Mouse (Mus musculus): Measurements from ENCODE around the gene Ece2. TPM values are rescaled to one million over a fixed set of nuclear protein-coding genes. Genes with fewer than 3 reads are reported as not detected.

Ece2 gene
- not detected in 2 replicates for polyA plus RNA-seq (2012; ENCODE audit: low replicate concordance)

DNA sequence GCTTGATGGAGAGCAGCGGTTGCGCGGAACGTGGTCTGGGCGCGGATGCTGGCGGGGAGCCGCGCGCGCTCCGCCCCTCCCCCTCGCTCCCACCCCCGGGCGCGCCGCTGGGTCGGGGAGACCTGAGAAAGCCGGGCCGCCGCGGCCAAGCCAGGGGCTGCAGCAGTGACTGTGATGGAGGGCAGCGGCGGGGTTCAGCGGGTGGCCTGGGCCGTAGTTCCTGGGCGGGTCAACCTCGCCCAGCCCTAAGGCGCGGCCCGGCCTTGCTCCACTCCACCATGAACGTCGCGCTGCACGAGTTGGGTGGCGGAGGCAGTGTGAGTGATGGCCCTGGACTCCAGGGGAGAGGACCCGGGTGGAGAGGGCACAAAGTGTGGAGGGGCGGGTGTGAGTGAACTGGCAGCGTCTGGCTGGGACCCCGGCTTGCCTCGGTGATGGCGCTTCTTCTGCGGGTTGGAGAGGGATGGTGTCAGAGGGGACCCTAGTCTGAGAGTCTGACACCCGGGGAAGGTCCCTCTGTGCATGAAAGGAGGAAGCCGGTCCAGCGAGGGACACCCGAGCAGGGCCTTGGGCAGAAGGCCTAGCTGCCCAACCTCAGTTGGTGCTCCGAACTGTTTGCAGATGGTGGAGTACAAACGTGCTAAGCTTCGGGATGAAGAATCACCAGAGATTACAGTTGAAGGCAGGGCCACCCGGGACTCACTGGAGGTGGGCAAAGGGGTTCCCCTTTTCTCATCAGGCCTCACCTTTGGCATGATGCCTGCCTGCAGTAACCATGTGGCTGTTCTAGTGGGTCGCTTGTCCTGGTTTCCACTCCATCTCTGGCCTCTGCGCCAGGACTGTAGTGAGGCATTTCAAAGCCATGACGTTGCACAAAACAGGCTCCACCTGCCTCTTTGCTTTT lies at the start of gene Ece2:
Gene Ece2, plus strand, starts transcription at position 98 of the 904 bp plus-strand sequence.

DNA sequence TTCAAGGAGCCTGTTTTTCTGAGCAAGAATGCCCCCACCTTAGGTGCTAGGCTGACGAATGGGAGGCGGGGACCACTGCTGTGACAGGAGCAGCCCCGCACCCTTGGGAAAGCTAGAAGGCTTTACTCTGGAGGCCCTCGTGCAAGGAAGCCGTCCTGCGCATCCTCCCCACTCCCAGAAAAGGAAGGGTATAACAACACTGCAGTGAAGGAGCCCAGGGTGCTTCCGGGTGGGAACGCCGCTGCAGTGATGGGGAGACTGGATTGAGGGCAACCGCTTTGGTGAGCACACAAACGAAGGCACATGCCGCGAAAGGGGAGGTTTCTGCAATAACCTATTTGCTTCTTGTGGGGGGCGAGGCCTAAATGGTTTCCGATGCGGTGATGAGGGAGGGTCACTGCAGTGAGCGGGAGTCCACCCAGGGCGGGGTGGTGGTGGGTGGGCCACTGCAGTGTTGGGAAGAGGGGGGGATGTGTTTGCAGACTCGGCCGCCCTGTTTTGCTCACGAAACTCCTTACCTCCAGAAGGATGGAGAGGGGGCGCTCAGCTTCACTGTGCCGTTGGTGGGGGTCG lies 40.2 kb upstream of the Ece2 start, which contains the start of gene Vwa5b2:
Gene Vwa5b2, plus strand, starts transcription at position 106 of the 573 bp plus-strand sequence.

DNA sequence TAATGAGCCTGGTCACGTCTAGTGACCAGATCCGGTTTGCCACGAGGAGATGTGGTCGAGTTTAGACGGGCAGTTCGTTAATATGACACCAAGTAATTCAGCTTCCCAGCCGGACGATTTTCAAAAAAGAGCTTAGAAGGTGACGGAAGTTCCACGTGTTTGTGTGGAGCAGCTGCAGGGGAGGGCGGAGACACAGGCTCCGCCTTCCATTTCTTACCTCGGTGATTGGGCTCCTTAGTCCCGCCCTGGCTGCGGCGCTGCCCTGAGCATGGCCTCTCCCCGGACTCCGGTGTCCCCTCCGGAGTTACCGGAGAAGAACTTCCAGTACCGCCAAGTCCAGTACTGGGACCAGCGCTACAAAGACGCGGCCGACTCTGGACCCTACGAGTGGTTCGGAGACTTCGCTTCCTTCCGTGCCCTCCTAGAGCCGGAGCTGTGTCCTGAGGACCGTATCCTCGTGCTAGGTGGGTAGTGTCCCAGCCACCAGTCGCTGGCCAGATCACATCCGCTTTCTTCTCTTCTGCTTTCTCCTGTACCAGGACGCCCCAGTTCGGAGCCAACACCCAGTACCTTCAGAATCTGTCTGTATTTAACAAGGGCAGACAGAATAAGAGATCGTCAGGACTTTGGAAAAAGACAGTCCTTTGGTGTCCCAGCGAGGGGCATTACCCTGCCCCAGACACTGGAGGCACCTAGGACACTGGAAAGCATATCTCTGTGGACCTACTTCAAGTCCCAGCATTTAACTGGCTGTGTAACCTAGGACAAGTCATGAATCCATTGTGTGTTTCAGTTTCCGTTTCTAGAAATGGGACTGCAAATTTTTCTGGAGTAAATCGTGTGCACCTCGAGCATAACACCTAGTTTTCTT lies 18.0 kb upstream of the Ece2 start, which contains the start of the genes Eef1akmt4, Gm49333 and Alg3:
Gene Eef1akmt4, plus strand, starts transcription at position 237 of the 871 bp plus-strand sequence.
Gene Gm49333, plus strand, starts transcription at position 254 of the 871 bp plus-strand sequence.
Gene Alg3, minus strand, starts transcription at position 379 of the 871 bp plus-strand sequence.

DNA sequence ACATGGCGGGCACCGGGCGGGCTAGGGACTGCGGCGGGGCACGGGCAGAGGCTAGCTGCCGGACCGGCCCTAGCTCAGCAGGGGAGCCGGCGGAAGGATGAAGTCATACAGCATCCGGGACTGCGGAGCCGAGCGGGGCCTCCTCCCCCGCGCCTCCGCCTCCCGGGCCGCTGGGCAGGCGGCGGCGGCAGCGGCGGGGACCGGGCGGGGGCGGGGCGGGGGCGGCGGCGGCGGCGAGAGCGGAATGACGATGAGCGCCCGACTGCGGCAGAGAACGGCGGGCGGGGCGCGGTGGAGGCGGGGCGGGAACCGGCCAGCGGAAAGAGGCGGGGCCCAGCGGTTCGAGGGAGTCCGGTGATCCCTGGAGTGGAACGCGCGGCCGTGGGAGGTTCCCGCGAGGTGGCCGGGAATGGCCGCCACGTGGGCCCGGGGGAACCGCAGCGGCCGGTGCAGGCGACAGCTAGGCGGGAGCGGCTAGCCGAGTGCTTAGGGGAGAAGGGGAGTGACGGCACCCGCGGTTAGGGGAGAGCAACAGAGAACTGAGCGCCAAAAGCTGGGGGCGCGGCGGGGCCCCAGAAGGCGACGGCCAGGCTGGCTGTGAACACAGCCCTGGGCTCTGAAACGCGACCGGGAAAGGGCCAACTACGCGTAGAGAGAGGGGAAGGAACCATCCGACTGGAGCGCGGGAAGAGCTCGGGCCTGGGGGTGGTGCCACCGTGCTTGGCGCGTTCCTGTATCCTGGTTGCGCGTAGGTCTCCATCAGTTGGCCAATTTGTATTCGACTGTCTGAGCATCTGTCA lies 8.2 kb upstream of the Ece2 start, which contains the start of gene Camk2n2:
Gene Camk2n2, minus strand, starts transcription at position 97 of the 800 bp plus-strand sequence.

DNA sequence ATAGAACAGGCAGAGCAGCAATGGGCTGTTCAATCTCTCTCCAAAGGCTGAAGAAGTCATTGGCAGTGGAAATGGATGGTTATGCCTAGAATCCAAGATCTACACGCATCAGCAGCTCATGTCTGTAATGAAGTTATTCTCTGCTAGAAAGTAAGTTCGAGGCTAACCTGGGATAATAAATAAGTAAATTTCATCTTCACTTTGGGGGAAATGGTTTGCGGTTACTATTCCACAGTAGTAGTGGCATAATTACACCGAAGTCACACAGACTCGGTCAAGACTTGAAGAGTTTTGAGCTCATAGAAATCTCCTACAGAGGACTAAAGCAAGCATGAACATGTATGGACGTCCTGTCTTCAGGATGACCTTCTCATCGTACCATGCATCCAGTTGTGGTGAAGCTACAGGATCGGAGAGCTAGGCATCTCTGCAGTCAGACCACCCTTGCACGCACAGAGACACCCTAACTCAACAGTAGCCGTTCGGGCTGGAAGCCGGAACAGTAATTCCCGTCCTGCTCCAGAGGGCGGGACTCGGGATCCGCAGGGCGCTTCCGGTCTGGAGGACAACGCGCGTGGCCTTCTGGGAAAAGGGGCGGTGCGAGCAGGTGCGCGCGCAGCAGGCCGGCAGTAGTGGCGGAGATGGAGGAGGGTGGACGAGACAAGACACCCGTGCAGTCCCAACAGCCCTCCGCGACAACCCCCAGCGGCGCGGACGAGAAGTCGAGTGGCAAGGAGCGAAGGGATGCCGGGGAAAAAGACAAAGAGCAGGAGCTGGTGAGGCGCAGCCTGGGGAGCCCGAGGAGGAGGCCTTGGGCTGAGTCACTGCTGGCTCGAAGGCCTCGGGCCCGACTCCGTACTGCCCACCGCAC lies 21.7 kb downstream of the Ece2 start, which contains the start of gene Psmd2:
Gene Psmd2, plus strand, starts transcription at position 577 of the 871 bp plus-strand sequence.

GRCm38 (mm10) chr16:20668013-20668412 lies 38.4 kb downstream of the Ece2 start, which contains the start of gene Eif4g1:
Eif4g1 (plus strand) TSS chr16:20668313.

DNA sequence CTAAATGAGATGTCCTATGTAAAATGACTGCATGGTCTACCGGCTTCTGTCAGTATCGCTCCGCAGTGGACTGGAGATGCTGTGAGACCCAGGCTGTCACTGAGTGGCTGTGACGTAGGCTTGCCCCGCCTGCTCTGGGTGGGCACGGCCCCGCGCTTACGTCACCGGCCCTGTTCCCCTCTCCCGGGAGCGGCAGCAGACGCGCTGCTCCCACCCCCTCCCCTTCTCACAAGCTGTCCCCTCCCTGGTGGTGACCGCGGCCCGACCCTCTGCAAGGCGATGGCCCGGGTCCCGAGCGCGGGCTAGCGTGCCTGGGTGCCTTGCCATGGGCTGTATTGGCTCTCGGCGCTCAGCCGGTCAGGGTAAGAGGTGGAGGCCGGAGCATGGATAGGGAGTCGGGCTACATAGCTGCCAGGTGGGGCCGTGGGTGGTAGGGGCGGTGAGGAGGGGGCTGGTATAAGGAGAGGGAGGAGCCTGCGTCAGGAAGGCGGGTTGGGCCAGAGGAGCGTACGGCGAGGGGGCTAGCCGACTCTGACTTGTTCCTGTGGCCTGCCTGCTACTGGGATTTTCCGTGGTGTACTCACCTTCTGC lies 63.6 kb downstream of the Ece2 start, which contains the start of gene Fam131a:
Gene Fam131a, plus strand, starts transcription at position 131 of the 591 bp plus-strand sequence.

Other genes with a start within 250 kb of the Ece2 start
- gene Abcc5, start 203.4 kb upstream of the Ece2 start, polyA plus RNA-seq (2012; ENCODE audit: low replicate concordance) = 7.2 and 7.3 TPM in 2 replicates
- gene Eif2b5, start 131.0 kb upstream of the Ece2 start, polyA plus RNA-seq (2012; ENCODE audit: low replicate concordance) = 23.3 and 34.1 TPM in 2 replicates
- gene Dvl3, start 112.8 kb upstream of the Ece2 start, polyA plus RNA-seq (2012; ENCODE audit: low replicate concordance) = 29.3 and 33.6 TPM in 2 replicates
- gene Ap2m1, start 94.3 kb upstream of the Ece2 start, polyA plus RNA-seq (2012; ENCODE audit: low replicate concordance) = 48.8 and 95.7 TPM in 2 replicates
- 11.8 and 47.6 TPM in 2 replicates for gene Abcf3, start 81.3 kb upstream of the Ece2 start, polyA plus RNA-seq (2012; ENCODE audit: low replicate concordance)
- gene Vwa5b2, start 40.4 kb upstream of the Ece2 start, polyA plus RNA-seq (2012; ENCODE audit: low replicate concordance) = 0.07 and 0.19 TPM in 2 replicates
- 0.84 and 18.9 TPM in 2 replicates for gene Eef1akmt4, start 18.2 kb upstream of the Ece2 start, polyA plus RNA-seq (2012; ENCODE audit: low replicate concordance)
- gene Gm49333, start 18.2 kb upstream of the Ece2 start, polyA plus RNA-seq (2012; ENCODE audit: low replicate concordance) = not detected in 2 replicates
- 22.1 and 25.7 TPM in 2 replicates for gene Alg3, start 18.1 kb upstream of the Ece2 start, polyA plus RNA-seq (2012; ENCODE audit: low replicate concordance)
- 0.82 and 1.0 TPM in 2 replicates for gene Camk2n2, start 8.5 kb upstream of the Ece2 start, polyA plus RNA-seq (2012; ENCODE audit: low replicate concordance)
- gene Psmd2, start 21.8 kb downstream of the Ece2 start, polyA plus RNA-seq (2012; ENCODE audit: low replicate concordance) = 132 and 218 TPM in 2 replicates
- gene Eif4g1, start 38.5 kb downstream of the Ece2 start, polyA plus RNA-seq (2012; ENCODE audit: low replicate concordance) = 2,113 and 2,308 TPM in 2 replicates
- 1.2 and 2.3 TPM in 2 replicates for gene Fam131a, start 63.4 kb downstream of the Ece2 start, polyA plus RNA-seq (2012; ENCODE audit: low replicate concordance)
- gene Polr2h, start 87.8 kb downstream of the Ece2 start, polyA plus RNA-seq (2012; ENCODE audit: low replicate concordance) = 2.8 and 6.5 TPM in 2 replicates
- 30.8 and 40.4 TPM in 2 replicates for gene Clcn2, start 87.9 kb downstream of the Ece2 start, polyA plus RNA-seq (2012; ENCODE audit: low replicate concordance)
- 0.18 TPM in 1 of 2 replicates, not detected in the other for gene Chrd, start 103.3 kb downstream of the Ece2 start, polyA plus RNA-seq (2012; ENCODE audit: low replicate concordance)
- gene Thpo, start 104.7 kb downstream of the Ece2 start, polyA plus RNA-seq (2012; ENCODE audit: low replicate concordance) = not detected in 2 replicates